Mouse (Mus musculus) myocyte (in vitro differentiated cells): ENCODE measurements around the gene Zfp580. TPM values are rescaled to one million over a fixed set of nuclear protein-coding genes. Genes with fewer than 3 reads are reported as not detected.

Experiments used
- H3K27me3 ChIP-seq: one replicate; pipeline ENCODE4 v1.6.1; 2011; ENCODE audit not compliant: control insufficient read depth, insufficient read depth, insufficient read length
- H3K36me3 ChIP-seq: one replicate; pipeline ENCODE4 v1.6.1; 2011; ENCODE audit not compliant: control insufficient read depth, insufficient read depth
- H3K4me2 ChIP-seq: one replicate; pipeline ENCODE4 v1.6.1; 2011; ENCODE audit warnings: low read depth, control low read depth
- H3K4me3 ChIP-seq: one replicate; pipeline ENCODE4 v1.5.1; 2011; ENCODE audit warnings: mild to moderate bottlenecking, control low read depth, moderate library complexity
- H3K79me2 ChIP-seq: one replicate; pipeline ENCODE4 v1.6.1; 2011; ENCODE audit not compliant: control insufficient read depth, insufficient read depth
- H3ac ChIP-seq: one replicate; pipeline ENCODE4 v1.6.1; 2011; ENCODE audit not compliant: control insufficient read depth, insufficient read length
- CEBPB ChIP-seq: IDR thresholded peaks from 2 replicates; pipeline ENCODE4 v1.6.1; 2011; ENCODE audit warnings: mild to moderate bottlenecking, moderate library complexity; ENCODE audit not compliant: poor library complexity, insufficient read depth, severe bottlenecking
- E2F4 ChIP-seq: IDR thresholded peaks from one replicate; pipeline ENCODE4 v1.6.1; 2011; ENCODE audit warnings: mild to moderate bottlenecking, control low read depth, moderate library complexity; ENCODE audit not compliant: insufficient read depth
- MAX ChIP-seq: IDR thresholded peaks from one replicate; pipeline ENCODE4 v1.6.1; 2011; ENCODE audit warnings: low read depth, mild to moderate bottlenecking, control low read depth
- MYOD1 ChIP-seq, 3 experiments: IDR thresholded peaks; one replicate each; pipeline ENCODE4 v1.6.1; 2011; ENCODE audit warnings: control low read depth in 2 of 3, low read depth in 2 of 3, mild to moderate bottlenecking in 2 of 3, moderate library complexity in 1 of 3; ENCODE audit not compliant: insufficient read length in 2 of 3, control insufficient read depth in 1 of 3
- MYOG ChIP-seq, 3 experiments: IDR thresholded peaks; one replicate each; pipeline ENCODE4 v1.6.1; 2011; ENCODE audit warnings: control low read depth in 2 of 3, low read depth in 2 of 3, mild to moderate bottlenecking in 2 of 3; ENCODE audit not compliant: insufficient read length in 2 of 3, control insufficient read depth in 1 of 3, insufficient read depth in 1 of 3
- POLR2A ChIP-seq: IDR thresholded peaks from one replicate; pipeline ENCODE4 v1.6.1; 2011; ENCODE audit warnings: low read depth, mild to moderate bottlenecking, control low read depth, moderate library complexity; ENCODE audit not compliant: insufficient read length
- POLR2AphosphoS2 ChIP-seq: IDR thresholded peaks from one replicate; pipeline ENCODE4 v1.6.1; 2011; ENCODE audit warnings: low read depth, control low read depth; ENCODE audit not compliant: insufficient read length
- REST ChIP-seq: IDR thresholded peaks from one replicate; pipeline ENCODE4 v1.6.1; 2011; ENCODE audit warnings: mild to moderate bottlenecking, control low read depth, moderate library complexity; ENCODE audit not compliant: insufficient read depth, insufficient read length
- SRF ChIP-seq: IDR thresholded peaks from one replicate; pipeline ENCODE4 v1.6.1; 2011; ENCODE audit warnings: low read depth; ENCODE audit not compliant: control insufficient read depth, insufficient read length
- TCF12 ChIP-seq: IDR thresholded peaks from one replicate; pipeline ENCODE4 v1.6.1; 2011; ENCODE audit warnings: mild to moderate bottlenecking, control low read depth; ENCODE audit not compliant: poor library complexity, insufficient read depth, severe bottlenecking
- TCF3 ChIP-seq: IDR thresholded peaks from one replicate; pipeline ENCODE4 v1.6.1; 2011; ENCODE audit warnings: low read depth, control low read depth; ENCODE audit not compliant: insufficient read length
- USF1 ChIP-seq: IDR thresholded peaks from one replicate; pipeline ENCODE4 v1.6.1; 2011; ENCODE audit warnings: low read depth, mild to moderate bottlenecking, control low read depth, moderate library complexity
- polyA plus RNA-seq: library from polyadenylated mRNA; unstranded; fragments of >200 nt; fragmentation: generic; extraction: Trizol; gene quantifications from one replicate; pipeline ENCODE4 v1.2.1, GENCODE M21; 2012; ENCODE audit warnings: missing spikeins

Zfp580 gene
- polyA plus RNA-seq, 1 experiment: 13.1 TPM

DNA sequence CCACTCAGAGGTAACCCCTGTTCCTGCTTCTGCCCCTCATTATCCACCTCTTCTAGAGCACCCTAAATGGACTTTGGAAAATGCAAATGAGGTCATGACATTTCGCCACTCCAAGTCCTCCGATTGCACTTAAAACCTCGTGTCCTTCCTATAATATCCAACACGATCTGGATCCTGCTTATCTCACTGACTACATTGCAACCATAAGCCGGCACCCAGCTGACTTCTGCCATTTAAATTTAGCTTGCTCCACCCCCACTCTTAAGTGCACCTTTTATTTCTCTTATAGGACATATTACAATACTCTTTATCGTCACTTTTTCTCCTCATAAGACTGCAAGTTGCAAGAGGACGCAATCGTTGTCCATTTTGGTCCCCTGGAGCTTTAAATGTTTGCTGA is 13.9 kb upstream of the Zfp580 start:
- H3K4me3 ChIP-seq: peak overlapping the region; percentile 62
- H3K36me3 ChIP-seq: peaks cover 12% of the 10 kb centered on the region

GRCm38 (mm10) chr7:5038109-5038732 is 13.1 kb upstream of the Zfp580 start, which contains the start of gene Zfp784:
TSS of gene Zfp784 (minus strand) at chr7:5038446.
- H3K79me2 ChIP-seq: no peaks in the 10 kb centered on the region
- H3K36me3 ChIP-seq: peaks cover 6% of the 10 kb centered on the region
- H3K27me3 ChIP-seq: no peaks in the 10 kb centered on the region
- H3K4me2 ChIP-seq: peak within 1 kb of the TSS; percentile 76
- H3ac ChIP-seq: peak within 1 kb of the TSS; percentile 52
- TF ChIP-seq USF1 (no peak), POLR2A (peak; percentile 64), POLR2AphosphoS2 (peak; percentile 45), CEBPB (no peak), MYOD1 (IDR thresholded peaks at IDR 0.05; ENCODE audit: control insufficient read depth in 1 of 3, insufficient read length in 2 of 3, low read depth in 2 of 3) (no peak)
- H3K4me3 ChIP-seq: peak within 1 kb of the TSS; percentile 62

More for the DNA sequence above, 13.9 kb upstream of the Zfp580 start:
- H3ac ChIP-seq: peak overlapping the region; percentile 52
- peak overlapping the region; percentile 50 for H3K4me2 ChIP-seq
- H3K79me2 ChIP-seq: no peaks in the 10 kb centered on the region
- H3K27me3 ChIP-seq: no peaks in the 10 kb centered on the region
- no peak for TF ChIP-seq TCF3

- TF ChIP-seq TCF3: no peak
- TF ChIP-seq E2F4: no peak
- TF ChIP-seq MYOD1 (IDR thresholded peaks at IDR 0.05; ENCODE audit: control insufficient read depth in 1 of 3, insufficient read length in 2 of 3, low read depth in 2 of 3): no peak
- TF ChIP-seq TCF12: no peak
- no peak for TF ChIP-seq CEBPB
- no peak for TF ChIP-seq MAX
- no peak for TF ChIP-seq POLR2A
- TF ChIP-seq REST: no peak
- TF ChIP-seq POLR2AphosphoS2: no peak
- TF ChIP-seq MYOG (IDR thresholded peaks at IDR 0.05; ENCODE audit: control insufficient read depth in 1 of 3, insufficient read depth in 1 of 3, insufficient read length in 2 of 3, low read depth in 2 of 3): no peak
- no peak for TF ChIP-seq SRF
- TF ChIP-seq USF1: no peak
- Histone ChIP-seq H3K27me3 (no peaks in the 10 kb centered on the region), H3K36me3 (peaks cover 5% of the 10 kb centered on the region), H3ac (peak overlapping the region; percentile 52), H3K4me2 (peak overlapping the region; percentile 76), H3K79me2 (no peaks in the 10 kb centered on the region), H3K4me3 (peak overlapping the region; percentile 62)
These were observed 12.4 kb upstream of the Zfp580 start for GRCm38 (mm10) chr7:5038940-5039339.

GRCm38 (mm10) chr7:5044981-5045380 is 6.4 kb upstream of the Zfp580 start:
- no peaks in the 10 kb centered on the region for H3K36me3 ChIP-seq
- no peak for TF ChIP-seq TCF12
- no peak for TF ChIP-seq SRF
- TF ChIP-seq CEBPB: no peak
- no peak for TF ChIP-seq MYOG (IDR thresholded peaks at IDR 0.05; ENCODE audit: control insufficient read depth in 1 of 3, insufficient read depth in 1 of 3, insufficient read length in 2 of 3, low read depth in 2 of 3)
- no peak for TF ChIP-seq MAX
- TF ChIP-seq E2F4: no peak
- TF ChIP-seq TCF3: no peak
- TF ChIP-seq REST: no peak
- TF ChIP-seq USF1: no peak
- no peak for TF ChIP-seq POLR2AphosphoS2
- no peak for TF ChIP-seq MYOD1 (IDR thresholded peaks at IDR 0.05; ENCODE audit: control insufficient read depth in 1 of 3, insufficient read length in 2 of 3, low read depth in 2 of 3)
- no peak for TF ChIP-seq POLR2A
- no peak overlapping the region for H3K4me2 ChIP-seq
- no peak overlapping the region for H3ac ChIP-seq
- H3K27me3 ChIP-seq: no peaks in the 10 kb centered on the region
- no peaks in the 10 kb centered on the region for H3K79me2 ChIP-seq
- H3K4me3 ChIP-seq: no peak overlapping the region

DNA sequence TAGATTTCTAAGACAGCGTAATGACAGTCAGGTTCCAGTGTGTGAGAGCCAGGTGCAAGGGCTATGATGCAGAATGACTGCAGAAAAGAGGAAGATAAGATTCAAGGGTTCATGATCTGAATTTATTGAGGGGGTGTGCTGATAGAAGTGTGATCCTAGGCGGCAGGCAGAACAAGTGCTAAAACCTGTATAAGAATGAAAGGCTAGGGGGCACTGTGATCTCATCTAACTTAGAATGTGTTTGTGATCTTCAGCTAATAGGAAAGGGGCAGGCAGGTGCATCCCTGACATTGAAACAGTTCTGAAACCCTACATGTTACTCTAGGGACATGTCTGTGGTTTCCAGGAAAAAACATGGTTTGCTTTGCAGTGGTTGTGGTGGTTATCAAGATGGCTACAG is 5.2 kb upstream of the Zfp580 start:
- H3K27me3 ChIP-seq: no peaks in the 10 kb centered on the region
- H3K79me2 ChIP-seq: no peaks in the 10 kb centered on the region
- TF ChIP-seq MAX (no peak), REST (no peak), POLR2AphosphoS2 (no peak), TCF12 (no peak), CEBPB (no peak), MYOD1 (IDR thresholded peaks at IDR 0.05; ENCODE audit: control insufficient read depth in 1 of 3, insufficient read length in 2 of 3, low read depth in 2 of 3) (no peak), POLR2A (no peak), E2F4 (no peak), SRF (no peak), MYOG (IDR thresholded peaks at IDR 0.05; ENCODE audit: control insufficient read depth in 1 of 3, insufficient read depth in 1 of 3, insufficient read length in 2 of 3, low read depth in 2 of 3) (no peak), TCF3 (no peak), USF1 (no peak)
- no peaks in the 10 kb centered on the region for H3K36me3 ChIP-seq
- no peak overlapping the region for H3K4me2 ChIP-seq
- no peak overlapping the region for H3K4me3 ChIP-seq
- no peak overlapping the region for H3ac ChIP-seq
